Mouse (Mus musculus) liver, adult 10 weeks (tissue): ENCODE results near the gene Txlna. TPM values are rescaled to one million over a fixed set of nuclear protein-coding genes. Genes with fewer than 3 reads are reported as not detected.

Source experiments
- polyA plus RNA-seq: library from polyadenylated mRNA; stranded (reverse); fragments of 350-450 nt; fragmentation: Illumina TruSeq; extraction: RNeasy Lipid Tissue Mini Kit (QIAGEN cat#74804); gene quantifications from one replicate; pipeline ENCODE4 v1.2.3, GENCODE M21; 2014; ENCODE audit warnings: low read depth, low replicate concordance

Txlna gene
- polyA plus RNA-seq = 5.4 TPM

GRCm38 (mm10) chr4:129640638-129641467, at the start of gene Txlna:
TSS of gene Txlna (minus strand) at chr4:129641065.

GRCm38 (mm10) chr4:129672083-129672877, 31.4 kb upstream of the Txlna start, which contains the start of gene Kpna6:
TSS of gene Kpna6 (minus strand) at chr4:129672767.

GRCm38 (mm10) chr4:129623681-129624091, 17.2 kb downstream of the Txlna start, which contains the start of gene Ccdc28b:
TSS of gene Ccdc28b (minus strand) at chr4:129623947.

GRCm38 (mm10) chr4:129618786-129619691, 21.8 kb downstream of the Txlna start, which contains the start of gene Iqcc:
TSS of gene Iqcc (minus strand) at chr4:129619099.

DNA sequence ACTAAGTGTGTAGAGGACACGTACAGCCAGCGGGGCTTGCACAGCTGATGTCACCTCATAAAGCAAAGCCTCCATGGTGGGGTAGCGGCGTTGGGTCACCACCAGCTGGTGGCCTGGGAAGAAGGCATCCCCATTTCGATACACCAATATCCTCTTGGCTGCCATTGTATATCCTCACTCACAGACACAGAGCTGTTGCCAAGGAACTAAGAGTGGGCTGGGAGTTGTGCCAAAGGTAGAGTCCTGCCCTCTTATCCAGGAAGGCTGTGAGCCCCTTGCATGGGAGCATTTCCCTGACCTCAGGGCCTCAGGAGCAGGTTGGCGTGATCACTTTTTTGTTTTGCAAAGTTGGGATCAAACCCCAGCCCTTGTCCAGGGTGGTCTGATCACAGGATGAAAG, 26.8 kb downstream of the Txlna start, which contains the start of gene Dcdc2b:
TSS of gene Dcdc2b (minus strand) at position 165 of the 400 bp plus-strand sequence.

GRCm38 (mm10) chr4:129600233-129601158, 40.4 kb downstream of the Txlna start, which contains the start of the genes Eif3i and Tmem234:
TSS of gene Eif3i (minus strand) at chr4:129600648.
TSS of gene Tmem234 (plus strand) at chr4:129600668.

GRCm38 (mm10) chr4:129578466-129578865, 62.4 kb downstream of the Txlna start, which contains the start of gene Fam167b:
TSS of gene Fam167b (minus strand) at chr4:129578549.

Other genes starting within 250 kb of the Txlna start
- gene Zbtb8b, start 200.2 kb downstream of the Txlna start, polyA plus RNA-seq = not detected
- gene Bsdc1, start 179.5 kb downstream of the Txlna start, polyA plus RNA-seq = 13.3 TPM
- gene Tssk3, start 150.0 kb downstream of the Txlna start, polyA plus RNA-seq = not detected
- gene Fam229a, start 149.9 kb downstream of the Txlna start, polyA plus RNA-seq = not detected
- gene Marcksl1, start 127.5 kb downstream of the Txlna start, polyA plus RNA-seq = 10.8 TPM
- gene Hdac1, start 98.4 kb downstream of the Txlna start, polyA plus RNA-seq = 17.1 TPM
- 0.24 TPM for gene Lck, start 67.4 kb downstream of the Txlna start, polyA plus RNA-seq
- 0.48 TPM for gene Fam167b, start 62.5 kb downstream of the Txlna start, polyA plus RNA-seq
- gene Eif3i, start 40.4 kb downstream of the Txlna start, polyA plus RNA-seq = 19.5 TPM
- gene Tmem234, start 40.4 kb downstream of the Txlna start, polyA plus RNA-seq = 29.8 TPM
- gene Dcdc2b, start 26.8 kb downstream of the Txlna start, polyA plus RNA-seq = not detected
- gene Iqcc, start 22.0 kb downstream of the Txlna start, polyA plus RNA-seq = 5.0 TPM
- 3.7 TPM for gene Ccdc28b, start 17.1 kb downstream of the Txlna start, polyA plus RNA-seq
- 18.3 TPM for gene Kpna6, start 31.7 kb upstream of the Txlna start, polyA plus RNA-seq
- 0.29 TPM for gene Tmem39b, start 55.8 kb upstream of the Txlna start, polyA plus RNA-seq
- 35.8 TPM for gene Khdrbs1, start 101.2 kb upstream of the Txlna start, polyA plus RNA-seq
- 353 TPM for gene Ptp4a2, start 170.2 kb upstream of the Txlna start, polyA plus RNA-seq